Mouse (Mus musculus) kidney, adult 2 months (tissue): Measurements from ENCODE around the gene Bdkrb2.

Experiments used
- CTCF ChIP-seq: fragments of 200-500 bp; conservative IDR thresholded peaks from 2 replicates; pipeline ENCODE4 v1.5.1; 2011; ENCODE audit warnings: low read depth, mild to moderate bottlenecking, control low read depth, low read length, moderate library complexity, mixed read lengths; ENCODE audit not compliant: insufficient read depth, insufficient read length
- POLR2A ChIP-seq: fragments of 200-500 bp; IDR thresholded peaks from one replicate; pipeline ENCODE4 v1.6.1; 2011; ENCODE audit warnings: low read depth, low read length, control low read depth

- TF ChIP-seq POLR2A (no peak), CTCF (no peak)
Observed at GRCm38 (mm10) chr12:105541590-105542402, 21.2 kb upstream of the Bdkrb2 start.
